Mouse (Mus musculus) left cerebral cortex, adult 6 months (tissue): ENCODE results near the gene Taf11. TPM values are rescaled to one million over a fixed set of nuclear protein-coding genes. Genes with fewer than 3 reads are reported as not detected.

Source experiments
- long read RNA-seq, 2 experiments: library from polyadenylated mRNA; unstranded; transcript quantifications; one replicate each; pipeline ENCODE4 v2.0.0; 2019 to 2020
- polyA plus RNA-seq: library from polyadenylated mRNA; unstranded; fragments of <200 nt; fragmentation: Nextera tagmentation; gene quantifications from 2 replicates; pipeline ENCODE4 v1.2.3, GENCODE M21; 2021

The Taf11 gene
- polyA plus RNA-seq, result 46.1 and 50.7 TPM in 2 replicates
- long read RNA-seq, experiment 1, transcript Taf11-201 (5 exons, 1,220 nt), result major isoform, 85 of 101 reads
- long read RNA-seq, experiment 1, partial matches to known transcripts, result 1 of 101 reads
- long read RNA-seq, experiment 1, other reads (novel, unspliced or antisense), result 11 of 101 reads
- long read RNA-seq, experiment 2, transcript Taf11-201 (5 exons, 1,220 nt), result major isoform, 61 of 69 reads
- long read RNA-seq, experiment 2, partial matches to known transcripts, result 0 of 69 reads
- long read RNA-seq, experiment 2, other reads (novel, unspliced or antisense), result 6 of 69 reads

DNA sequence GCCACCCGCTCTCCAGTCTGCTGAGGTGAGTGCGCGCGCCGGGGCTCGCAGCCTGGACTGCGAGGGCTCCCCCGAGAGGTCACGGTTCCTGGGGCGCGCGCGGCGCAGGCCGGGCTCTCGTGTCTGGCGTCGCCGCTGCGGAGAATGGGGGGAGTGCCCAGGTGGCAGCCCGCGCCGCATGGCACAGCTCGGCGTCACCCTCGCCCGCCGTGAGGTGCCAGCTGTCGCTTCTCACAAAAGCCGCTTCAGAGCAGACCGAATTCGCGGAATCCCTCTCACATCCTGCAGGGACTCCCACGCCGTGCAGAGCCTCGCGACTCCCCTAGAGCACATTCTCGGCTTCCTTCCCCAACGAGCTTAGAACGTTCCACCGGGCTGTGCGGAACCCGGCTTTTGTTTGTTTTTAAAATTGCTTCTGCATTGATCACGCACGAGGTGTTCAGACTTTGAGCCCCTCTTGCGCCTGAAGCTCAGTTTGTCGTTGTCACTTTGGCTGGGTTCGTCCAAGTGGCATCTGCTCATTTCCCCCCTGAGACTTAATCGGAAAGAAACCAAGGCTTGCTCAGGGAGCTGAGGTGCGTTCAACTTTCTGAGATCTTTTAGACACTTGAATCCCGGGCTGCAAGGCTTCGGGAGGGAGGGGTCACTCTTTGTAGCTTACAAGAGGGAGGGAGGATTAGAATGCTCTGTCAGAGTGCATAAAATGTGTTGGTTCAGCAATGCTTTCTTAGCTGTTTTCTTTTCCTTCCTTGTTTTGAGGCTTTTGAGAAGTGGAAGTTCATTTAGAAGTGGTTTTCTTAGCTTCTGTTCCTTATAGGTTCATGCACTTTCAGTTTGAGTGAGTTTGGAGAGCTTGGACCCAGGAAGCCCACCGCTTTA lies at the start of gene Taf11:
Taf11 (minus strand) TSS at position 223 of the 879 bp plus-strand sequence.

DNA sequence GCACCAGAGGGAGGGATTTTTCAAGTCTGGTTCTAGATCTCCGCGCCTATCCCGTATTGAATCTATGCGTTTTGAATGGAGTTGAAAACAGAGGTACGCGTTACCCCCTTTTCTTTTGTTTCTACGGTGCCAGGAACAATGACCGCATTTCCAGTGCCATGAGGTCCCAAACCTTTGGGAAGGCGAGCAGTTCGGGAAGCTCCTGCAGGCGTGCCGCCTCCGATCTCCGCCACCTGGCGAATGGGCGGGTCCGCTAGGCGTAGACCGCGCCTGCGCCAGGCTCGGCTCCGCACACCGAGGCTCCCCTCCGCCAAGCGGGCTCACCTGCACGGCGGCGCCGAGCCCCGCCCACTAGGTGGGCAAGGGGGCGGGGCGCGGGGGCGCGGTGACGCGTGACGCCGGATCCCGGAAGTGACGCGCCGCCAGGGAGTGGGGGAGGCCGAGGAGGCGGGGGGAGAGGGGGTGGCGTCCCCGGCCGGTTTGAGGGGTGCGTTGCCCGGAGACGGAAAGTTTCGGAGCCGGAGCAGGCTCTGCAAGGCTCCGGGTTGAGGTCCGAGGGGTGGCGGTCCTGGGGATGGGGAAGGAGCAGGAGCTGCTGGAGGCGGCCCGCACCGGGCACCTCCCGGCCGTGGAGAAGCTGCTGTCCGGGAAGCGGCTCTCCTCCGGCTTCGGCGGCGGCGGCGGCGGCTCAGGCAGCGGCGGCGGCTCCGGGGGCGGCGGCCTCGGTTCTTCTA lies 589 bp downstream of the Taf11 start, which contains the start of gene Anks1:
Anks1 (plus strand) TSS at position 419 of the 734 bp plus-strand sequence.

DNA sequence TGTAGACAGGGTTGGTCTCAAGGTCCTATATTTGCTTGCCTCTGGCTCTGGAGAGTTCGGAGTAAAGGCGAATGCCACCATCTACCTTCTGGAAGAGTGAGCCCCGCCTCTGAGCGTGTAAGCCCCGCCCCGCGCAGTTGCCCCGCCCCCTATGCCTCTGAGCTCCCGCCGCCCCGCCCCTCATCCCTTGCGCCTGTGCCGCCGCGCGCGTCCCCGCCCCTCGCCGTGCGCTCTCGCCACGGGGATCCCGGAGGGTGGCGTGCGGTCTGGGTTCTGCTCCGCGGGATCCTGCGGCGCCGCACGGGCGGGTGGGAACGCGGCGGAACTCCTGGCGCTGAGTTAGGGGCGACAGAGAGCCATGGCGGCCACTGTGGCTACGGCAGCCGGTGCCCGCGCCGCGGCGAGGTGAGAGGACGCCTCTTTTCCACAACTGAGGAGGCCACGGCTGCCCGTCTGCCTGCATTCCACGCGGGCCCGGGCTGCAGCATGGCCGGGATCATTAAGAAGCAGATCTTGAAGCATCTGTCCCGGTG lies 53.3 kb downstream of the Taf11 start, which contains the start of gene Uhrf1bp1:
Uhrf1bp1 (plus strand) TSS at position 177 of the 533 bp plus-strand sequence.

Other genes starting within 250 kb of the Taf11 start
- 0.10 TPM in 1 of 2 replicates, not detected in the other for gene Spdef, start 180.9 kb downstream of the Taf11 start, polyA plus RNA-seq
- gene D17Wsu92e, start 89.2 kb downstream of the Taf11 start, polyA plus RNA-seq, result 26.9 and 31.5 TPM in 2 replicates
- 58.4 and 123 TPM in 2 replicates for gene Snrpc, start 71.7 kb downstream of the Taf11 start, polyA plus RNA-seq
- gene Uhrf1bp1, start 53.4 kb downstream of the Taf11 start, polyA plus RNA-seq, result 4.1 and 6.5 TPM in 2 replicates
- gene Anks1, start 538 bp downstream of the Taf11 start, polyA plus RNA-seq, result 5.2 and 6.0 TPM in 2 replicates
- gene Tcp11, start 170.8 kb upstream of the Taf11 start, polyA plus RNA-seq, result 0.11 and 0.27 TPM in 2 replicates
- 0.73 and 1.9 TPM in 2 replicates for gene Scube3, start 232.3 kb upstream of the Taf11 start, polyA plus RNA-seq